Mouse (Mus musculus) midbrain, embryonic 12.5 days (tissue): Measurements from ENCODE around the gene Cog8. TPM values are rescaled to one million over a fixed set of nuclear protein-coding genes. Genes with fewer than 3 reads are reported as not detected.
A peak's percentile ranks its signal among the peaks of the same experiment; 100 is the strongest.
"Not testable (repeated sequence)": the region's sequence is repeated elsewhere in the genome, so short reads cannot be mapped to it uniquely, and the experiment has no call there.

Source experiments
- ATAC-seq: fragments of 200-750 bp; cut with Nextera tagmentation; 2 replicates; pipeline ENCODE4 v1.8.0; 2017; ENCODE audit warnings: low read depth, moderate TSS enrichment, moderate library complexity; ENCODE audit not compliant: low FRiP score
- H3K27ac ChIP-seq: fragments of 300-500 bp; sonication (generic); replicated peaks from 2 replicates; pipeline ENCODE4 v1.5.1; 2016; ENCODE audit warnings: mild to moderate bottlenecking
- H3K27me3 ChIP-seq: fragments of 300-500 bp; sonication (generic); 2 replicates; pipeline ENCODE4 v1.6.1; 2016; ENCODE audit warnings: mild to moderate bottlenecking
- H3K36me3 ChIP-seq: fragments of 300-500 bp; sonication (generic); 2 replicates; pipeline ENCODE4 v1.6.1; 2016
- H3K4me1 ChIP-seq: fragments of 300-500 bp; sonication (generic); 2 replicates; pipeline ENCODE4 v1.6.1; 2016
- H3K4me2 ChIP-seq: fragments of 300-500 bp; sonication (generic); replicated peaks from 2 replicates; pipeline ENCODE4 v1.6.1; 2016; ENCODE audit warnings: mild to moderate bottlenecking, moderate library complexity
- H3K4me3 ChIP-seq: fragments of 300-500 bp; sonication (generic); 2 replicates; pipeline ENCODE4 v1.5.1; 2016; ENCODE audit warnings: mild to moderate bottlenecking
- H3K9ac ChIP-seq: fragments of 300-500 bp; sonication (generic); replicated peaks from 2 replicates; pipeline ENCODE4 v1.6.1; 2016; ENCODE audit warnings: mild to moderate bottlenecking, moderate library complexity
- H3K9me3 ChIP-seq: fragments of 300-500 bp; sonication (generic); 2 replicates; pipeline ENCODE4 v1.6.1; 2016; ENCODE audit warnings: mild to moderate bottlenecking
- WGBS: fragments of 180-500 bp; shearing (Covaris S2); methylation state at CpG from one replicate; pipeline ENCODE4 v1.1.7; 2016; 5-methylcytosine and 5-hydroxymethylcytosine counted together
- microRNA-seq: library from miRNA; unstranded; fragments of <30 nt; microRNA quantifications from one replicate; pipeline ENCODE4, GENCODE M21; 2017
- polyA plus RNA-seq: library from polyadenylated mRNA; unstranded; fragments of >200 nt; fragmentation: Nextera tagmentation; extraction: Ambion mirVana; gene quantifications from 2 replicates; pipeline ENCODE4 v1.2.1, GENCODE M21; 2016

The Cog8 gene
- polyA plus RNA-seq, 1 experiment from 2014 or later: 47.7 TPM

- not testable (repeated sequence) for H3K4me3 ChIP-seq, H3K27me3 ChIP-seq, H3K4me1 ChIP-seq, H3K9ac ChIP-seq, H3K9me3 ChIP-seq, H3K27ac ChIP-seq, ATAC-seq, H3K4me2 ChIP-seq
- H3K36me3 ChIP-seq: peaks cover 17% of the 10 kb centered on the region
- 86% methylated on average over 4 of the region's 4 CpGs for WGBS
These were observed 60.1 kb downstream of the Cog8 start for GRCm38 (mm10) chr8:106996339-106996738.

Small RNA genes within 50 kb of the gene (microRNA-seq; reads per million reads assigned to microRNA genes)
- 2.3 reads per million, percentile 2 among the genes with 10 or more reads in this experiment for gene Mir7075

Other genes starting within 250 kb of the Cog8 start
- 0.34 and 0.38 TPM in 2 replicates for gene Has3, start 186.4 kb downstream of the Cog8 start, polyA plus RNA-seq
- gene Utp4, start 163.1 kb downstream of the Cog8 start, polyA plus RNA-seq: 49.7 and 54.2 TPM in 2 replicates
- 9.0 and 12.4 TPM in 2 replicates for gene Sntb2, start 120.9 kb downstream of the Cog8 start, polyA plus RNA-seq
- 97.4 and 98.1 TPM in 2 replicates for gene Vps4a, start 25.5 kb downstream of the Cog8 start, polyA plus RNA-seq
- 35.8 and 42.5 TPM in 2 replicates for gene Pdf, start 8.1 kb downstream of the Cog8 start, polyA plus RNA-seq
- gene Nip7, start 188 bp upstream of the Cog8 start, polyA plus RNA-seq: 87.2 and 93.1 TPM in 2 replicates
- not detected in 2 replicates for gene Tmed6, start 9.0 kb upstream of the Cog8 start, polyA plus RNA-seq
- 22.5 and 23.1 TPM in 2 replicates for gene Terf2, start 39.9 kb upstream of the Cog8 start, polyA plus RNA-seq
- gene Cyb5b, start 94.0 kb upstream of the Cog8 start, polyA plus RNA-seq: 155 and 156 TPM in 2 replicates
- 14.3 and 15.6 TPM in 2 replicates for gene Nfat5, start 236.8 kb upstream of the Cog8 start, polyA plus RNA-seq